Mouse (Mus musculus): ENCODE results near the gene Nos3. TPM values are rescaled to one million over a fixed set of nuclear protein-coding genes. Genes with fewer than 3 reads are reported as not detected.
"Not testable (repeated sequence)": the region's sequence is repeated elsewhere in the genome, so short reads cannot be mapped to it uniquely, and the experiment has no call there.

Nos3 gene
- polyA plus RNA-seq, 1 experiment = 0.92 TPM

DNA sequence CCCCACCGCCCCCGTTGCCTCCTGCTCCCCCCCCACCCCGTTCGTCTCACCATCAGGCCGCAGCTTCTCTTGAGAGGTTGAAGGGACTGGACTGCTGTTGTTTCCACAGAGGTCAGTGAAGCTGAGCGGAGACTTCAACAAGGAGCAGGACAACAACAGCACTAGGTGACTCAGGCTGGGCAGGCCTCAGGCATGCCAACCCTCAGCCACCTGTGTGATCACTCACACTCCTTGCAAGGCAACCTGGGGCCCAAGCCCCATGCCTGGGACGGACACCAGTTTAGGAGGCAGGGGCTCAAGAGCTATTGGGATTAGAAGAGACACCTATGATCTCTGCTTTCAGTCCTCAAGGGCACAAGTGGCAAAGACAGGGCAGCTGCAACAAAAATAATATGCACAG lies 27.3 kb downstream of the Nos3 start, which contains the start of gene Atg9b:
TSS of gene Atg9b (minus strand) at position 280 of the 400 bp plus-strand sequence.
- no peaks in the 10 kb centered on the region for H3K27me3 ChIP-seq (ENCODE audit: control insufficient read depth, insufficient read depth, insufficient read length)
- H3ac ChIP-seq (ENCODE audit: control insufficient read depth, insufficient read length) = no peak within 1 kb of the TSS
- no peaks in the 10 kb centered on the region for H3K79me2 ChIP-seq (ENCODE audit: control insufficient read depth, insufficient read depth)
- TF ChIP-seq SRF (IDR thresholded peaks at IDR 0.05; ENCODE audit: control insufficient read depth, insufficient read length, low read depth) (no peak), REST (IDR thresholded peaks at IDR 0.05; ENCODE audit: insufficient read depth, insufficient read length) (no peak), MYOD1 (IDR thresholded peaks at IDR 0.05; ENCODE audit: control insufficient read depth in 1 of 3, insufficient read length in 2 of 3, low read depth in 2 of 3) (peak in 1 of 3 experiments; percentile 66), USF1 (IDR thresholded peaks at IDR 0.05; ENCODE audit: low read depth) (no peak), POLR2AphosphoS2 (IDR thresholded peaks at IDR 0.05; ENCODE audit: insufficient read length, low read depth) (no peak)
- no peaks in the 10 kb centered on the region for H3K36me3 ChIP-seq (ENCODE audit: control insufficient read depth, insufficient read depth)
- H3K4me2 ChIP-seq (ENCODE audit: low read depth) = peak within 1 kb of the TSS; percentile 51
- no peak within 1 kb of the TSS for H3K4me3 ChIP-seq

DNA sequence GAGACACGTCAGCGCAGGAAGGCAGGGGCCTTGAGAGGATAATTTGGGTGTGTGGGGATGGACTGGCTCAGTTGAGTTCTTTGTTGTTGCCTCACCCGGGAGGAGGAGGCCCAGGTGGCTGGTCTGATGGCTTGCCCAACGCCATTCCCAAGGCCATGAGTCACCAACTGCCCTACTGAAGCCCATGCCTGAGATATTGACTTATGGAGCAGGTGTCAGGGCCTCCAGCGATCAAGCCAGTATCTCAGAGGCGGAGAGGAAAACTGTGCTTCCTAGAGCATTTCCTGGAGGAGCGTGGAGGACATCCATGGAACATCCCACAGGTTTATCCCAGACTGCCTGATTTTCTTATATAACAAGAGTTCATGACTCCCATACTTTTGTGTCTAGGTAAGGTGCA lies 28.1 kb downstream of the Nos3 start:
- Histone ChIP-seq H3K4me2 (ENCODE audit: low read depth) (peak overlapping the region; percentile 51), H3ac (ENCODE audit: control insufficient read depth, insufficient read length) (no peak overlapping the region), H3K79me2 (ENCODE audit: control insufficient read depth, insufficient read depth) (no peaks in the 10 kb centered on the region), H3K27me3 (ENCODE audit: control insufficient read depth, insufficient read depth, insufficient read length) (no peaks in the 10 kb centered on the region), H3K4me3 (no peak overlapping the region), H3K36me3 (ENCODE audit: control insufficient read depth, insufficient read depth) (no peaks in the 10 kb centered on the region)
- TF ChIP-seq TCF3 (IDR thresholded peaks at IDR 0.05; ENCODE audit: insufficient read length, low read depth) = peak; percentile 9
- no peak for TF ChIP-seq POLR2A (IDR thresholded peaks at IDR 0.05; ENCODE audit: insufficient read length, low read depth)
- no peak for TF ChIP-seq SRF (IDR thresholded peaks at IDR 0.05; ENCODE audit: control insufficient read depth, insufficient read length, low read depth)
- peak in 2 of 3 experiments; percentile 16 to 79 for TF ChIP-seq MYOG (IDR thresholded peaks at IDR 0.05; ENCODE audit: control insufficient read depth in 1 of 3, insufficient read depth in 1 of 3, insufficient read length in 2 of 3, low read depth in 2 of 3)
- peak; percentile 13 to 86 (median 67) for TF ChIP-seq MYOD1 (IDR thresholded peaks at IDR 0.05; ENCODE audit: control insufficient read depth in 1 of 3, insufficient read length in 2 of 3, low read depth in 2 of 3)
- TF ChIP-seq CEBPB (IDR thresholded peaks at IDR 0.05; ENCODE audit: insufficient read depth, poor library complexity, severe bottlenecking) = peak; percentile 70; the same call in 1 of the 2 replicates
- TF ChIP-seq USF1 (IDR thresholded peaks at IDR 0.05; ENCODE audit: low read depth) = no peak

DNA sequence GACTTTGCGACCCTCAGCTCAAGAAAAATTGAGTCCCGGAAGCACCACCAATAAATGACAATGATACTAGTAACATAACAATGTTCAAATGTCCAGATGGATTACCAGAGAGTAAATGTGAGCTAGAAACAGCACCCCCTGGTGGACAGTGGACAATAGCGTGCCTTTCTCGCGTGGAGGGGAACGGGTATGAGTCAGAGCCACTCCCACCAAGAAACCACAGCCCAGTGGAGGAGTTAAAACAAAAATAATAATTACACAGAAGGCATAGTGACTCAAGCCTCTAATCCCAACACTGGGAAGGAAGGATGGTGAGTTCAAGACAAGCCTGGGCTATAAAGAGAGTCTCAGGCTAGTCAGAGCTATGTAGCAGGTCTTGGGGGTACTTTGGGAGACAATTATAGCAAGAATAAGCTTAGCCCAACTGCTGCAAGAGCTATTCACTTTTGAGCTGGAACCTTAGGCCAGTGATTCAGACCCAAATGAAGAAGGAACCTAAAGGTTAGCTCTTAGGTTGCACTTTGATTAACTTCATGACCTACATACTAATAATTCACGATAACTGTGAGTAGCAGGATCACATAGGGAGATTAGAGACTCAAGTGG lies 28.9 kb downstream of the Nos3 start, which contains the start of gene Abcb8:
TSS of gene Abcb8 (plus strand) at position 272 of the 606 bp plus-strand sequence.
- Histone ChIP-seq H3K79me2 (ENCODE audit: control insufficient read depth, insufficient read depth) (no peaks in the 10 kb centered on the region), H3ac (ENCODE audit: control insufficient read depth, insufficient read length) (no peak within 1 kb of the TSS), H3K36me3 (ENCODE audit: control insufficient read depth, insufficient read depth) (no peaks in the 10 kb centered on the region), H3K4me3 (peak within 1 kb of the TSS; percentile 28), H3K27me3 (ENCODE audit: control insufficient read depth, insufficient read depth, insufficient read length) (no peaks in the 10 kb centered on the region), H3K4me2 (ENCODE audit: low read depth) (peak within 1 kb of the TSS; percentile 70)
- no peak for TF ChIP-seq MAX (IDR thresholded peaks at IDR 0.05; ENCODE audit: low read depth)
- no peak for TF ChIP-seq E2F4 (IDR thresholded peaks at IDR 0.05; ENCODE audit: insufficient read depth)
- no peak for TF ChIP-seq POLR2AphosphoS2 (IDR thresholded peaks at IDR 0.05; ENCODE audit: insufficient read length, low read depth)
- TF ChIP-seq SRF (IDR thresholded peaks at IDR 0.05; ENCODE audit: control insufficient read depth, insufficient read length, low read depth) = no peak
- no peak for TF ChIP-seq MYOG (IDR thresholded peaks at IDR 0.05; ENCODE audit: control insufficient read depth in 1 of 3, insufficient read depth in 1 of 3, insufficient read length in 2 of 3, low read depth in 2 of 3)
- no peak for TF ChIP-seq REST (IDR thresholded peaks at IDR 0.05; ENCODE audit: insufficient read depth, insufficient read length)
- no peak for TF ChIP-seq MYOD1 (IDR thresholded peaks at IDR 0.05; ENCODE audit: control insufficient read depth in 1 of 3, insufficient read length in 2 of 3, low read depth in 2 of 3)

DNA sequence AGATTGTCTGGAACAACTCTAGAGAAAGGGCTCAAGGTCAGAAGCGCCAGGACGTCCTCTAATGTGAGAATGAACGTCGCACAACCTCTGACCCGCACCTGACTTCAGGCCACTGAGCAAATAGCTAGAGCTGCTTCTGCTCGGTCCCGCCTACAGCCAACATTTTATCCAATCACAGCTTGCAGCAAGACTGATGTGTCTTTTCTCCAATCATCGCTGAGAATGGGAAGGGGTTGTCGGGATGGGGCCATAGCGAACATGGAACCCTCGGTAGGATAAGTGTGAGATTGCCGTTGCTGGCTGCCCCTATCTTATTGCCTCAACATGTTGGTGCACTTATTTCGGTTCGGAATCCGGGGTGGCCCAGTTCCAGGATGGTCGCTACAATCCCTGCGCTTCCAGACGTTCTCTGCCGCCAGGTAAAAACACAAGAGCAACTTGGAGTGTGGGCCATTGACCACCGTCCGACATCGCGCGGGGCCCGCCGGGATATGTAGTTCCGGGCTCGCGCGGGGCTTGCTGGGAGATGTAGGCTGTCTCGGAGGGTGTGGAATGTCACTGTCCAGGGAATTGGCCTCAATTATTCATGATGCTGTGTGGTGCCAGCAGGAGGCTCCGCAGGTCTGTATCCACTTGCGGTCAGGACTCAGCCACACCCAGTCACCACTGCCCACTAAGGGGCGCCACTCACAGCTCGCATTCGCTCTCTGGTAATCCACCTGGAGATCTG lies 29.7 kb downstream of the Nos3 start:
- Histone ChIP-seq H3K4me2 (ENCODE audit: low read depth) (peak overlapping the region; percentile 81), H3K27me3 (ENCODE audit: control insufficient read depth, insufficient read depth, insufficient read length) (no peaks in the 10 kb centered on the region), H3K4me3 (peak overlapping the region; percentile 28), H3ac (ENCODE audit: control insufficient read depth, insufficient read length) (no peak overlapping the region), H3K36me3 (ENCODE audit: control insufficient read depth, insufficient read depth) (no peaks in the 10 kb centered on the region), H3K79me2 (ENCODE audit: control insufficient read depth, insufficient read depth) (no peaks in the 10 kb centered on the region)
- TF ChIP-seq SRF (IDR thresholded peaks at IDR 0.05; ENCODE audit: control insufficient read depth, insufficient read length, low read depth) (peak; percentile 36), CEBPB (IDR thresholded peaks at IDR 0.05; ENCODE audit: insufficient read depth, poor library complexity, severe bottlenecking) (no peak), POLR2AphosphoS2 (IDR thresholded peaks at IDR 0.05; ENCODE audit: insufficient read length, low read depth) (peak; percentile 20), TCF3 (IDR thresholded peaks at IDR 0.05; ENCODE audit: insufficient read length, low read depth) (no peak), REST (IDR thresholded peaks at IDR 0.05; ENCODE audit: insufficient read depth, insufficient read length) (no peak), MYOD1 (IDR thresholded peaks at IDR 0.05; ENCODE audit: control insufficient read depth in 1 of 3, insufficient read length in 2 of 3, low read depth in 2 of 3) (peak in 1 of 3 experiments; percentile 51), MYOG (IDR thresholded peaks at IDR 0.05; ENCODE audit: control insufficient read depth in 1 of 3, insufficient read depth in 1 of 3, insufficient read length in 2 of 3, low read depth in 2 of 3) (peak in 1 of 3 experiments; percentile 38), POLR2A (IDR thresholded peaks at IDR 0.05; ENCODE audit: insufficient read length, low read depth) (peak; percentile 41), USF1 (IDR thresholded peaks at IDR 0.05; ENCODE audit: low read depth) (peak; percentile 21)

GRCm38 (mm10) chr5:24396254-24396653 lies 31.6 kb downstream of the Nos3 start:
- H3K79me2 ChIP-seq (ENCODE audit: control insufficient read depth, insufficient read depth); H3ac ChIP-seq (ENCODE audit: control insufficient read depth, insufficient read length); H3K4me3 ChIP-seq; H3K4me2 ChIP-seq (ENCODE audit: low read depth); H3K27me3 ChIP-seq (ENCODE audit: control insufficient read depth, insufficient read depth, insufficient read length); H3K36me3 ChIP-seq (ENCODE audit: control insufficient read depth, insufficient read depth): not testable (repeated sequence)
